Mouse (Mus musculus): Measurements from ENCODE around the gene Speer3. TPM values are rescaled to one million over a fixed set of nuclear protein-coding genes. Genes with fewer than 3 reads are reported as not detected.
"Not testable (repeated sequence)": the region's sequence is repeated elsewhere in the genome, so short reads cannot be mapped to it uniquely, and the experiment has no call there.

Gene Speer3
- polyA plus RNA-seq (2016; fragmentation: Nextera tagmentation; extraction: Ambion mirVana): not detected in 2 replicates

- H3K4me1 ChIP-seq: no peaks in the 10 kb centered on the region
- H3K36me3 ChIP-seq: no peaks in the 10 kb centered on the region
- H3K27ac ChIP-seq: no peak within 1 kb of the TSS
- ATAC-seq (ENCODE audit: insufficient number of reproducible peaks, insufficient read depth, low FRiP score, low TSS enrichment): no peak
- H3K27me3 ChIP-seq: no peaks in the 10 kb centered on the region
- no peak within 1 kb of the TSS for H3K4me2 ChIP-seq (replicated peaks)
- WGBS: 92% methylated on average over 1 of the region's 1 CpGs
- H3K4me3 ChIP-seq: no peak within 1 kb of the TSS
- no peaks in the 10 kb centered on the region for H3K9me3 ChIP-seq
- H3K9ac ChIP-seq: no peak within 1 kb of the TSS
Observed at GRCm38 (mm10) chr5:13791319-13791718, at the start of gene Speer3. Gene Speer3 (plus strand): TSS chr5:13791619.

DNA sequence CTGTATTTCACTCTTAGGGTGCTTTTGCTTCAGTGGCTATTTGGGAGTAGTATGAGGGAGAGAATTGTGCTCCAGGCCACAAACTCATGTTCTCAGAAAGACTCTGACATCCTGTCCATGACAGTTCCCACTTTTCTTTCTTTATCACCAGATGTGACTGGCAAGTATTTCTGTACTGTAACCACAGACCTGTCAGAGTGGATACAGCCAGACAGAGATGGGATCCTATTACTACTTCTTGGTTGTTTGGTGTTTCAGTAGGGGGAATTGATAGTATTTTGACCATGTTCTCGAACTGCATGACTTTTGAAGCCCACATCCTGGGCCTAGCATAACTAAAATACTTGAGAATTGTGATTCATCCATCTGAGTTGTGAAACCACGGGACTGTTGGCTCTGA, 19.1 kb downstream of the Speer3 start:
- H3K4me1 ChIP-seq; H3K27me3 ChIP-seq; H3K27ac ChIP-seq; ATAC-seq (ENCODE audit: insufficient number of reproducible peaks, insufficient read depth, low FRiP score, low TSS enrichment); H3K4me3 ChIP-seq; H3K9me3 ChIP-seq; H3K9ac ChIP-seq; H3K36me3 ChIP-seq; H3K4me2 ChIP-seq (replicated peaks): not testable (repeated sequence)
- WGBS: 69% methylated on average over 2 of the region's 2 CpGs

DNA sequence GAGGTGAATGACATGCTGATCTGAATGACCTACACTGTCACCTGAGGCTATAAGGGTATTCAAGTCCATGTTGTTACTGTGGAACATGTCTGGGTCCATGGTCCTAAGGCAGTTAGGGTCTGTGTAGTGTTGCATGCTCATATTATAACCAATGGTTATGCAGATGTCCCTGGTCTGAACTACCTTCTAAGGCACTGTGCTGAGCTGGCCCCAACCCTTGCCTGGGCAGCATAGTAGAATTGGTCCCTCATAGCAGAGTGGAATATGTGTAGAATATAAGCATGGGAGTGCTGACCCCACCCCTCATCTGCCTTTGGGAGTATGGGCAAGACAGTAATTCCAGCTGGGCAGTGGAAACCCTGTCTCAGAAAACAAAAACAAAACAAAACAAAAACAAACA, 33.7 kb downstream of the Speer3 start:
- no peaks in the 10 kb centered on the region for H3K27me3 ChIP-seq
- no peaks in the 10 kb centered on the region for H3K36me3 ChIP-seq
- H3K27ac ChIP-seq: no peak overlapping the region
- no peak overlapping the region for H3K4me2 ChIP-seq (replicated peaks)
- H3K9ac ChIP-seq: no peak overlapping the region
- peak; percentile 72; the same call in 1 of the 2 replicates for ATAC-seq (ENCODE audit: insufficient number of reproducible peaks, insufficient read depth, low FRiP score, low TSS enrichment)
- H3K9me3 ChIP-seq: no peaks in the 10 kb centered on the region
- H3K4me3 ChIP-seq: no peak overlapping the region
- H3K4me1 ChIP-seq: no peaks in the 10 kb centered on the region

DNA sequence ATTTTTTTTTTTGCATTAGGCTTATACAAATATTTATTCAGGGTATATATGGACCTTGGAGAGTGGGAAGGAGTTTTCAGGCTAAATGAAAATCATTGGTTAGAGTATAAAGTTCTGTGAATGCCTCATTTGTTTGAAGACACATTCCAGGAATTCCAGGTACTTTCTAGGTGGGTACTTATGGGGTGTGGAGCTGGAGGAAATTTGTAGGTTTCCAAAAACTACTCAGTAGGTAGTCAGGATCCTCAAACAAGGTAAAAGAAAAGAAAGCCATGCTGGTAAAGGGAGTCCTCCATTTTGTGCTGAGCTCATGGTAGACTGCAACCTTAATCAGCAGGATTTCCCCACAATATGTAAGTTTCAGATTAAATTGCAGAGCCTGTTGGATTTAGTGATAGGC, 35.3 kb downstream of the Speer3 start:
- Histone ChIP-seq H3K36me3 (no peaks in the 10 kb centered on the region), H3K27me3 (no peaks in the 10 kb centered on the region), H3K4me2 (replicated peaks) (no peak overlapping the region), H3K9ac (no peak overlapping the region), H3K9me3 (no peaks in the 10 kb centered on the region), H3K27ac (no peak overlapping the region), H3K4me1 (no peaks in the 10 kb centered on the region), H3K4me3 (no peak overlapping the region)
- no peak for ATAC-seq (ENCODE audit: insufficient number of reproducible peaks, insufficient read depth, low FRiP score, low TSS enrichment)

GRCm38 (mm10) chr5:13844317-13844716, 52.9 kb downstream of the Speer3 start:
- Histone ChIP-seq H3K4me2 (replicated peaks) (no peak overlapping the region), H3K36me3 (no peaks in the 10 kb centered on the region), H3K27me3 (no peaks in the 10 kb centered on the region), H3K4me3 (no peak overlapping the region), H3K27ac (no peak overlapping the region), H3K9me3 (no peaks in the 10 kb centered on the region), H3K4me1 (no peaks in the 10 kb centered on the region), H3K9ac (no peak overlapping the region)
- ATAC-seq (ENCODE audit: insufficient number of reproducible peaks, insufficient read depth, low FRiP score, low TSS enrichment): no peak

Other genes starting within 250 kb of the Speer3 start
- 3.0 and 3.2 TPM in 2 replicates for gene Sema3e, start 233.7 kb downstream of the Speer3 start, polyA plus RNA-seq (2016; fragmentation: Nextera tagmentation; extraction: Ambion mirVana)